Mouse (Mus musculus): ENCODE results near the gene Hacd4. TPM values are rescaled to one million over a fixed set of nuclear protein-coding genes. Genes with fewer than 3 reads are reported as not detected.
A peak's percentile ranks its signal among the peaks of the same experiment; 100 is the strongest.

Hacd4 gene
- polyA plus RNA-seq, 1 experiment from 2014 or later, result 7.8 TPM

DNA sequence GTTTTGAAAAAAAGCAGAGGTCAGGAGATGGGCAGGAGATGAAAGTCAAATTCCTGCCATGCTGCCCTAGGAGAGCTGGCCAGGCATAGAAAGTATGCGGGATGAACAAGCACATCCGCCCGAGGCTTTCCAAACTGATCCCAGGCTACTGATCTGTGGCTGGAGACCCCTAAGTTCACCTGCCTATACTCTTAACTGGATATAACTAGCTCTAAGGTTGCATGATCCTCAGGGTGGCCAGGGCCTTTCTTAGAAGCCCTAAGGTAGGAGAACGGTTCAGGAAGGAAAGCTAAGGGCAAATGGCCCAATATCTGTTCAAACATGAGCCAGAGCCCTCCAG, 232 bp upstream of the Hacd4 start:
- no peak for ATAC-seq (replicated peaks; ENCODE audit: extremely low read depth, insufficient read depth, low FRiP score)
- WGBS, result 17% methylated on average over 4 of the region's 4 CpGs
- H3K27ac ChIP-seq (ENCODE audit: low read length), result no peak overlapping the region
- H3K9me3 ChIP-seq (replicated peaks; ENCODE audit: control insufficient read depth, low read length), result no peaks in the 10 kb centered on the region
- no peak overlapping the region; the same call in 1 of the 2 replicates for H3K9ac ChIP-seq (ENCODE audit: low read length)
- H3K36me3 ChIP-seq (ENCODE audit: control insufficient read depth, insufficient read depth), result no peaks in the 10 kb centered on the region
- no peaks in the 10 kb centered on the region for H3K27me3 ChIP-seq (ENCODE audit: control insufficient read depth, insufficient read depth, low read length)
- H3K4me3 ChIP-seq (ENCODE audit: low read length), result peak overlapping the region; percentile 52
- peaks cover 18% of the 10 kb centered on the region for H3K4me1 ChIP-seq (ENCODE audit: control insufficient read depth, insufficient read depth, low read length)
- H3K4me2 ChIP-seq (ENCODE audit: low read depth, low read length), result peak overlapping the region; percentile 69

DNA sequence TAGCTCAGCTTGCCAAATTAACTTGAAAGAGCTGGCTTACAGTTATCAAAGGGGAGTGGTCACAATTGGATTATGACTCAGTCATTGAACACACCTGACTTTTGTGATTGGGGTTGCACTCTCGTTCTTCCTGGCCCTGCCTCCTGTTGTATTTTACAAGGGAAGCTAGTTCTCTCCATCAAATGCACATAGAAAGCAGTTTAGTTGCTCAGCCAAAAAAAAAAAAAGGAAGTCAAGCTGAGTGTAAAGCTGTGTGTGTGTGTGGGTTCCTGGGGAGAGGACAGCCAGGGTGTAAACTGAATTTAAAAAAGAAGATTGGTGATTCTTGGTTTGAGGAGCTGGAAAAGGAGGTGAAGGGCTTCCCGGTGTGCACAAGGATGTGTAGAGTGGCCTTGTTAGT, 811 bp downstream of the Hacd4 start:
- H3K36me3 ChIP-seq (ENCODE audit: control insufficient read depth, insufficient read depth), result no peaks in the 10 kb centered on the region
- WGBS, result 31% methylated on average over 2 of the region's 2 CpGs
- no peak overlapping the region for H3K27ac ChIP-seq (ENCODE audit: low read length)
- H3K4me3 ChIP-seq (ENCODE audit: low read length), result peak overlapping the region; percentile 52; the same call in 1 of the 2 replicates
- no peaks in the 10 kb centered on the region for H3K27me3 ChIP-seq (ENCODE audit: control insufficient read depth, insufficient read depth, low read length)
- no peak overlapping the region for H3K9ac ChIP-seq (ENCODE audit: low read length)
- H3K9me3 ChIP-seq (replicated peaks; ENCODE audit: control insufficient read depth, low read length), result no peaks in the 10 kb centered on the region
- peak overlapping the region; percentile 69 for H3K4me2 ChIP-seq (ENCODE audit: low read depth, low read length)
- no peak for ATAC-seq (replicated peaks; ENCODE audit: extremely low read depth, insufficient read depth, low FRiP score)
- peaks cover 18% of the 10 kb centered on the region for H3K4me1 ChIP-seq (ENCODE audit: control insufficient read depth, insufficient read depth, low read length)

DNA sequence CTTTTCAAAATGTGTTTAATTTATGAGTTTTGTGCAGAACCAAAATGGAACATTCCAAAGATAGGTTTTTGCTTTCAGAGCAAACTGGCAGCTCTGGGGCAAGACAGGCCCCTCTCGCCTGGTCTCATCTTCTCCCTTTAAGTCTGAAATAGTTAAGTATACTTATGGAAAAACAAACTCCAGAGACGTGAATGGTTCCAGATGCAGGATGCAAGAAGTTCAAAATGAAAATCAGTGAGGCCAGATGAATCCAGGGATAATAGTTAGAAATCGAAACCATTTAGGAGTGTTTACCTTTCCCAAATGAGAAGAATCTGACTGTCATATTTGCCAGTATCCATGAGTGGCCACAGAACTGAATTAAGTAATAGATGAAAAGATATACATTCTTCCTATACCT, 1.6 kb downstream of the Hacd4 start:
- 70% methylated on average over 3 of the region's 3 CpGs for WGBS
- no peak overlapping the region for H3K4me2 ChIP-seq (ENCODE audit: low read depth, low read length)

GRCm38 (mm10) chr4:88436593-88437165, 2.0 kb downstream of the Hacd4 start:
- Histone ChIP-seq H3K4me2 (ENCODE audit: low read depth, low read length) (no peak overlapping the region), H3K4me3 (ENCODE audit: low read length) (no peak overlapping the region), H3K4me1 (ENCODE audit: control insufficient read depth, insufficient read depth, low read length) (peaks cover 16% of the 10 kb centered on the region), H3K9ac (ENCODE audit: low read length) (no peak overlapping the region), H3K36me3 (ENCODE audit: control insufficient read depth, insufficient read depth) (no peaks in the 10 kb centered on the region), H3K27ac (ENCODE audit: low read length) (no peak overlapping the region), H3K9me3 (replicated peaks; ENCODE audit: control insufficient read depth, low read length) (no peaks in the 10 kb centered on the region), H3K27me3 (ENCODE audit: control insufficient read depth, insufficient read depth, low read length) (no peaks in the 10 kb centered on the region)
- no peak for ATAC-seq (replicated peaks; ENCODE audit: extremely low read depth, insufficient read depth, low FRiP score)
- 84% methylated on average over 6 of the region's 6 CpGs for WGBS

More for the DNA sequence above, 1.6 kb downstream of the Hacd4 start:
- Histone ChIP-seq H3K9ac (ENCODE audit: low read length) (no peak overlapping the region), H3K27me3 (ENCODE audit: control insufficient read depth, insufficient read depth, low read length) (no peaks in the 10 kb centered on the region), H3K27ac (ENCODE audit: low read length) (no peak overlapping the region), H3K4me1 (ENCODE audit: control insufficient read depth, insufficient read depth, low read length) (peaks cover 18% of the 10 kb centered on the region), H3K4me3 (ENCODE audit: low read length) (no peak overlapping the region), H3K9me3 (replicated peaks; ENCODE audit: control insufficient read depth, low read length) (no peaks in the 10 kb centered on the region), H3K36me3 (ENCODE audit: control insufficient read depth, insufficient read depth) (no peaks in the 10 kb centered on the region)
- no peak for ATAC-seq (replicated peaks; ENCODE audit: extremely low read depth, insufficient read depth, low FRiP score)

GRCm38 (mm10) chr4:88432412-88433024, 6.2 kb downstream of the Hacd4 start:
- Histone ChIP-seq H3K4me1 (ENCODE audit: control insufficient read depth, insufficient read depth, low read length) (no peaks in the 10 kb centered on the region), H3K4me3 (ENCODE audit: low read length) (no peak overlapping the region), H3K27ac (ENCODE audit: low read length) (no peak overlapping the region), H3K9me3 (replicated peaks; ENCODE audit: control insufficient read depth, low read length) (no peaks in the 10 kb centered on the region), H3K36me3 (ENCODE audit: control insufficient read depth, insufficient read depth) (no peaks in the 10 kb centered on the region), H3K27me3 (ENCODE audit: control insufficient read depth, insufficient read depth, low read length) (no peaks in the 10 kb centered on the region), H3K9ac (ENCODE audit: low read length) (no peak overlapping the region), H3K4me2 (ENCODE audit: low read depth, low read length) (no peak overlapping the region)
- no peak for ATAC-seq (replicated peaks; ENCODE audit: extremely low read depth, insufficient read depth, low FRiP score)
- 78% methylated on average over 8 of the region's 8 CpGs for WGBS

DNA sequence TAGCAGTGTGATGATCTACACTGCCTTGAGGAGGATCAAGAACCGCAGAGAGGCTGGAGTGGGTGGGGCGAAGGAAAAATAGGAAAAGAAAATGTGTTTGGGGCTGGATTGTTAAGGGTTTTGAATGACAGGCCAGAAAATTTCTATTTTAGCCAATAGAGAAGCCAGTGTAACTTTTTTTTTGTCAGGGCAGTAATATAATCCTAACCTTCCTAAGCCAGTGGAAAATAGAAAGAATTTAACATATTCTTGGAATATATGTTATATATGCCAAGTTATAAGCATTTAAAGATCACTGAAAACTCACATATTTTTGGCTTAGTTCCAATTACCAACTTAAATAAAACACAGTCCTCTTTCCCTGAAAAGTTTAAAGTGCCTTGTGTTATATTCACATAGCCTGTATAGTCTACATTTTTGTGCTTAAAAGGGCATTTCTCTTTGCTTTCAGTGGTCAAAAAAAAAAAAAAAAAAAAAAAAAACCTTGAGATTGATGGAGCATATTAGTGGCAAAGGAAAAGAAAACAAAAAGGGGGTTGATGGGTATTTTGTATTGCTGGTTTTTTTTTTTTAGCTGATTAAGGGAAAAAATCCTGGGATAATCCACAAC, 11.0 kb downstream of the Hacd4 start:
- no peak for ATAC-seq (replicated peaks; ENCODE audit: extremely low read depth, insufficient read depth, low FRiP score)
- Histone ChIP-seq H3K27ac (ENCODE audit: low read length) (no peak overlapping the region), H3K36me3 (ENCODE audit: control insufficient read depth, insufficient read depth) (no peaks in the 10 kb centered on the region), H3K9ac (ENCODE audit: low read length) (no peak overlapping the region), H3K4me2 (ENCODE audit: low read depth, low read length) (no peak overlapping the region), H3K4me3 (ENCODE audit: low read length) (no peak overlapping the region), H3K9me3 (replicated peaks; ENCODE audit: control insufficient read depth, low read length) (no peaks in the 10 kb centered on the region), H3K27me3 (ENCODE audit: control insufficient read depth, insufficient read depth, low read length) (no peaks in the 10 kb centered on the region), H3K4me1 (ENCODE audit: control insufficient read depth, insufficient read depth, low read length) (no peaks in the 10 kb centered on the region)
- 86% methylated on average over 2 of the region's 2 CpGs for WGBS

DNA sequence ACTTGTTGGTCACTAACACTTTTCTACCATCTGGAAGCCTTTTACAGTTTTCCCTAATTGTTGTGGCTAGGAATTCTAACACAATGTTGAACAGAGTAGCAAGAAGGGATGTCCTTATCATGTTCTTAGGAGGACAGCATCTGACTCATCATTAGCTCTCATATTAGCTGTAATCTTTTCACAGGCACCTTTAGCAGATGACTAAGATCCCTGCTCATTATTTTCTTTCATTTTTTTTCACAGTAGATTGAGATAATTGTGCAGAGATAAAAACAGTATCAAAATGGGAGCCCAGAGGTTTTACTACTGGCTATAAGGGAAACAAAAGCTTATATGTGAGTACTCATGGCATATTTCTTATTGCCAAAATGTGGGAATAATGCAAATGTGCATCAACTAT, 14.2 kb downstream of the Hacd4 start:
- Histone ChIP-seq H3K9ac (ENCODE audit: low read length) (no peak overlapping the region), H3K4me3 (ENCODE audit: low read length) (no peak overlapping the region), H3K4me2 (ENCODE audit: low read depth, low read length) (no peak overlapping the region), H3K27ac (ENCODE audit: low read length) (no peak overlapping the region), H3K4me1 (ENCODE audit: control insufficient read depth, insufficient read depth, low read length) (no peaks in the 10 kb centered on the region), H3K9me3 (replicated peaks; ENCODE audit: control insufficient read depth, low read length) (no peaks in the 10 kb centered on the region), H3K27me3 (ENCODE audit: control insufficient read depth, insufficient read depth, low read length) (no peaks in the 10 kb centered on the region), H3K36me3 (ENCODE audit: control insufficient read depth, insufficient read depth) (no peaks in the 10 kb centered on the region)
- ATAC-seq (replicated peaks; ENCODE audit: extremely low read depth, insufficient read depth, low FRiP score), result no peak

- no peak overlapping the region for H3K27ac ChIP-seq (ENCODE audit: low read length)
- no peaks in the 10 kb centered on the region for H3K27me3 ChIP-seq (ENCODE audit: control insufficient read depth, insufficient read depth, low read length)
- H3K9me3 ChIP-seq (replicated peaks; ENCODE audit: control insufficient read depth, low read length), result no peaks in the 10 kb centered on the region
- peaks cover 7% of the 10 kb centered on the region; the same call in 1 of the 2 replicates for H3K4me1 ChIP-seq (ENCODE audit: control insufficient read depth, insufficient read depth, low read length)
- ATAC-seq (replicated peaks; ENCODE audit: extremely low read depth, insufficient read depth, low FRiP score), result no peak
- no peaks in the 10 kb centered on the region for H3K36me3 ChIP-seq (ENCODE audit: control insufficient read depth, insufficient read depth)
- 90% methylated on average over 5 of the region's 5 CpGs for WGBS
- no peak overlapping the region for H3K4me2 ChIP-seq (ENCODE audit: low read depth, low read length)
- no peak overlapping the region for H3K4me3 ChIP-seq (ENCODE audit: low read length)
- no peak overlapping the region for H3K9ac ChIP-seq (ENCODE audit: low read length)
These were observed 19.4 kb downstream of the Hacd4 start for GRCm38 (mm10) chr4:88419378-88419777.

DNA sequence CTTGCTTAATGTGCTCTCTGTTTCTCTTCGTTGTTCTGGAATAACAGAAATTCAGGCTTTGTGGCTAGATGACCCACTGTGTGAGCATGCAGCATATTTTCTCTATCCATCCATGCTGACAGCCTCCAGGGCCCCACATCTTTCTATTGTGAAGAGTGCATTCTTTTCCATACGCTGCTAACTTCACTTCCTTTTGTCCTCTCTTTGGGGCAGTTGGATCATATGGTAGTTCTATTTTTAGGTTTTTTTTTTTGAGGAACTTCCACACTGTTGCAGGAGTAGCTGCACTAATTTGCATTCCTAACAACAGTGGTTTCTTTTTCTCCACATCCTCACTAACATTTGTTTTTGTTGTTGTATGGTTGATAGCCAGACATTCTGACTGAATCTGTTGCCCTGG, 23.7 kb downstream of the Hacd4 start:
- ATAC-seq (replicated peaks; ENCODE audit: extremely low read depth, insufficient read depth, low FRiP score), result no peak
- WGBS, result 37% methylated on average over 2 of the region's 2 CpGs

More for the DNA sequence above, 23.7 kb downstream of the Hacd4 start:
- no peaks in the 10 kb centered on the region for H3K9me3 ChIP-seq (replicated peaks; ENCODE audit: control insufficient read depth, low read length)
- no peak overlapping the region for H3K4me2 ChIP-seq (ENCODE audit: low read depth, low read length)
- no peak overlapping the region for H3K9ac ChIP-seq (ENCODE audit: low read length)
- no peaks in the 10 kb centered on the region; the same call in 1 of the 2 replicates for H3K36me3 ChIP-seq (ENCODE audit: control insufficient read depth, insufficient read depth)
- no peak overlapping the region for H3K4me3 ChIP-seq (ENCODE audit: low read length)
- no peak overlapping the region for H3K27ac ChIP-seq (ENCODE audit: low read length)
- H3K4me1 ChIP-seq (ENCODE audit: control insufficient read depth, insufficient read depth, low read length), result peaks cover 7% of the 10 kb centered on the region; the same call in 1 of the 2 replicates
- H3K27me3 ChIP-seq (ENCODE audit: control insufficient read depth, insufficient read depth, low read length), result no peaks in the 10 kb centered on the region

Data from heart, embryonic 16.5 days (tissue).